Mouse (Mus musculus) liver, adult 2 months (tissue): ENCODE measurements at regions not wholly inside any gene's neighbourhood (a gene's known extent, or its start where the extent isn't known, plus 50 kb on each side); places are given as distances from the start of the nearest gene placed in this dataset.

Source experiments
- CTCF ChIP-seq: fragments of 200-500 bp; IDR thresholded peaks from 2 replicates; pipeline ENCODE4 v1.5.1; 2011; ENCODE audit warnings: low read depth, low read length, control low read depth
- POLR2A ChIP-seq: fragments of 200-500 bp; IDR thresholded peaks from 2 replicates; pipeline ENCODE4 v1.6.1; 2011; ENCODE audit warnings: low read length, control low read depth; ENCODE audit not compliant: insufficient read depth; ENCODE audit errors: extremely low read depth

DNA sequence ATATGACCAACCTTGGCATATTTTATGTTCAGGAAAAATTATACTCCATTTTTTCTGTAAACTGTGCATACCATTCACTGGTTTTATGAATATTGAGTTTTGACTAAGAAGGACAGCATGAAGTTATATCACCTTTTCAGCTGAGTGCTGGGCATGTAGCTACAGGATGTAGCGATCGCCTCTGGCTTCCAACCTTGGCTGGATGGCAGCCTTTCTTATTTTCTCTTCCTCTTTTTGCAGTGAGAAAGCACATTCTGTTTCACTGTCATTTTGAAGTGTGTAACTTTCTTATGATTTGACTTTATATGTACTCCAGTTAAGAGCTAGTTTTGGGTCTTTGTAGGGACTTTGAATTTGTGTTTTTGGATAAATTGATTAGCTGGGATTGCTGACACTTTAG lies 84.5 kb upstream of the Spata16 start:
- TF ChIP-seq CTCF (no peak), POLR2A (no peak)
